Mouse (Mus musculus): ENCODE data around the gene Pcdh15. TPM values are rescaled to one million over a fixed set of nuclear protein-coding genes. Genes with fewer than 3 reads are reported as not detected.
A peak's percentile ranks its signal among the peaks of the same experiment; 100 is the strongest.

Gene Pcdh15
- polyA plus RNA-seq, 1 experiment from 2014 or later = 2.0 TPM

DNA sequence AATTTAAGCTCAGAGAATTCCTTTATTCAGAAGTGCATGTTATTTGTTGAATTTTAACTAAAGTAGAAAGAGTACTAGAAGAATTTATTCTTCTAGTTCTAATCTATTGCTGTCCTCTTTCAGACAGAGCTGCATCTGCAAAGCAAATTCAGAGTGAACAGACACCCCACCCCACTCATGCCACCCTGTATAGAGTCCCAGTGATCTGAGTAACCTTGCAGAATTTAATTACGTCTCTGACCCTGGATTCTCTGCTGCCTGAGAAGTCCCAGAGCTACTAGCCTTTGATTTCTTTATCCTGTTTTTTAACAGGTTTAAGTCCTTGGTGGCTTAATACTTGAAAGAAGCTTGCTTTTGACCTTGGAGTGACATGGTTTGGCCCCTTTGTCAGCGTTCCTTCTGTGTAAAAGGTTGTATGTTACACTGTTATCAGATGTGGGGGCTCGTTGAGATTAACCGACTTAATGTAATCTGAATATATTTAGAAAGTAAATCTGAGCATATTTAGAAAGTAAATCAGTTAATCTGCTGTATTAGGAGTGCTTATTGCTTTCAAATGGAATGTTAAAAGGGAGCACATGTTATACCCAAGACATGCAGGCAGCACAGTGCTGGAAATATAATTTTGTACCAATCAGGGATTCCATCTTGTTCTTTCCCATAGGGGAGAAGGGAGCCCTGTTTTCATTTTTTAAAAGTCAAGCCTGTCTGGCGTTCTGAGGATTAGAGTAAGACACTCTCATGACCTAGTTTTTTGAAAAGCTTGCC is 601.6 kb downstream of the Pcdh15 start:
- Histone ChIP-seq H3K4me2 (ENCODE audit: low read depth, low read length) (no peak overlapping the region), H3K9me3 (replicated peaks; ENCODE audit: control insufficient read depth, low read length) (no peaks in the 10 kb centered on the region), H3K27ac (ENCODE audit: low read length) (no peak overlapping the region), H3K4me3 (replicated peaks; ENCODE audit: low read length) (no peak overlapping the region), H3K36me3 (ENCODE audit: control insufficient read depth, insufficient read depth, low read length) (no peaks in the 10 kb centered on the region), H3K27me3 (ENCODE audit: control insufficient read depth, insufficient read depth, low read length) (no peaks in the 10 kb centered on the region), H3K9ac (ENCODE audit: low read length) (no peak overlapping the region), H3K4me1 (ENCODE audit: control insufficient read depth, insufficient read depth, low read length) (no peaks in the 10 kb centered on the region)
- ATAC-seq (ENCODE audit: insufficient read depth, low FRiP score) = no peak
- 49% methylated on average over 5 of the region's 5 CpGs for WGBS

DNA sequence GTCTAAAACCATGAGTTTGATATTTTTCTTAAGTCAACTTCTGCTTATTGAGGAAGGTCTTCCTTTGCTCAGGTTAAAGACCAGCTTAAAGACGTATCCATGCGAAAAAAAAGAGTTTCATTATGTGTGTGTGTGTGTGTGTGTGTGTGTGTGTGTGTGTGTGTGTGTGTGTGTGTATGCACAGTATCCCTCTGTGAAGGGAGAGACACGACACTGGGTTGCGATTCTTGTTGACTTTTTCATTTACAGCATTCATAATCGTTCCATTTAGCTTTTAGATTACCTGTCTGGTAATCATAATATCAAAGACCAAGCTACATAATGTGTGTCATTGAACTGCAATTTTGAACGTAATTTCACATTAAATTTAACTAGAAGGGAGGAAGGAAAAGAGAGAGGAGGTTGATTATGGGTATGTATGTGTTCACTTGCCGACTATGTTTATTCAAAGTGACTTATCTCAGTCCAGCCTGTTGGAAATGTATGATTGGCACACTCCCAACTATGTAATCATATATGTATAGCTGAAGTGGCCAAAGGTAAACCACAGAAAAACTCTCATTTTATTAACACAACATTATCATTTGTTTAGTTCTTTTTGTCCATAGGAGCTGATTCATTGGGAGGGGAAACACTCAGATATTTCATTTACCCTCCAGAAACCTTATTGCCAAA is 626.6 kb downstream of the Pcdh15 start:
- Histone ChIP-seq H3K4me1 (ENCODE audit: control insufficient read depth, insufficient read depth, low read length) (no peaks in the 10 kb centered on the region), H3K9ac (ENCODE audit: low read length) (no peak overlapping the region), H3K27ac (ENCODE audit: low read length) (no peak overlapping the region), H3K9me3 (replicated peaks; ENCODE audit: control insufficient read depth, low read length) (no peaks in the 10 kb centered on the region), H3K36me3 (ENCODE audit: control insufficient read depth, insufficient read depth, low read length) (no peaks in the 10 kb centered on the region), H3K4me2 (ENCODE audit: low read depth, low read length) (no peak overlapping the region), H3K4me3 (replicated peaks; ENCODE audit: low read length) (no peak overlapping the region), H3K27me3 (ENCODE audit: control insufficient read depth, insufficient read depth, low read length) (no peaks in the 10 kb centered on the region)
- 61% methylated on average over 7 of the region's 7 CpGs for WGBS
- ATAC-seq (ENCODE audit: insufficient read depth, low FRiP score) = peak; percentile 90

DNA sequence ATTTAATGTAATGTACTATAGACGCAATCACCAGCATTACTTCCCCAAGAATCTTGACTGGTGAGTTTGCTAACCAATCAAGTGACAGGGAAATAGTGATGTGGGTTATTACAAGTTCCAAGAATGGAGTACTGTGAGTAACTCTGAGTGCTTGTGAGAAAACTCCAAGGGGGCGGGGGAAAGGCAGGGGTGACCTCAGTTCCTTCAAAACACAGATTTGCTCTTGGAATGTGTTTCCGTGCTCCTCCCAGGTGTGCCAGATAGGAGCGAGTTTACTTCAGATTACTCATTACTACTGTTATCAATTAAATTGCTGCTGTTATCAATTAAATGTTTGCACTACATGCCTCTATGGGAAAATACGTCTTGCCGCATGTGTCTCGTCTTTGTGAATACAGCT is 634.1 kb downstream of the Pcdh15 start:
- H3K27me3 ChIP-seq (ENCODE audit: control insufficient read depth, insufficient read depth, low read length) = no peaks in the 10 kb centered on the region
- no peaks in the 10 kb centered on the region for H3K9me3 ChIP-seq (replicated peaks; ENCODE audit: control insufficient read depth, low read length)
- no peak overlapping the region for H3K9ac ChIP-seq (ENCODE audit: low read length)
- no peak overlapping the region for H3K27ac ChIP-seq (ENCODE audit: low read length)
- H3K4me2 ChIP-seq (ENCODE audit: low read depth, low read length) = no peak overlapping the region
- H3K4me3 ChIP-seq (replicated peaks; ENCODE audit: low read length) = no peak overlapping the region
- peak; percentile 71 for ATAC-seq (ENCODE audit: insufficient read depth, low FRiP score)
- H3K4me1 ChIP-seq (ENCODE audit: control insufficient read depth, insufficient read depth, low read length) = no peaks in the 10 kb centered on the region
- no peaks in the 10 kb centered on the region for H3K36me3 ChIP-seq (ENCODE audit: control insufficient read depth, insufficient read depth, low read length)
- WGBS = 60% methylated on average over 7 of the region's 7 CpGs

DNA sequence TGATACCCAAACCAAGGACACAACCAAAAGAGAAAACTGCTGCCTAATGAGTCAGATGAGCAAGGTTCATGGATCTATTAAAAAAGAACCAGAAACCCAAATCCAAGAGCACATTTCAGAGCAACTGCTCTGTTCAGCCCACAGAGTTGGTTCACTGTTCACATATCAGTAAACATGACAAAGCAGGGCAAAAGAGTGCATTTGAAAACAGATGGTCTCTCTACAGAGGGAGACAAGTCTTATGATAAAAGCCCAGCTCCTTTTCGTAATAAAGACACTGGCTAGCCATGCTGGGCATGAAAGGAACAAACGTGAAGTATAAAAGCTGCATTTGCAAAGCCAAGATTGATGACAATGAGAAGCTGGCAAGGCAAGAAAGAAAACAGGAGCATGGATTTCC is 649.9 kb downstream of the Pcdh15 start:
- Histone ChIP-seq H3K27me3 (ENCODE audit: control insufficient read depth, insufficient read depth, low read length) (no peaks in the 10 kb centered on the region), H3K9ac (ENCODE audit: low read length) (no peak overlapping the region), H3K36me3 (ENCODE audit: control insufficient read depth, insufficient read depth, low read length) (no peaks in the 10 kb centered on the region), H3K4me2 (ENCODE audit: low read depth, low read length) (no peak overlapping the region), H3K9me3 (replicated peaks; ENCODE audit: control insufficient read depth, low read length) (no peaks in the 10 kb centered on the region), H3K4me1 (ENCODE audit: control insufficient read depth, insufficient read depth, low read length) (no peaks in the 10 kb centered on the region), H3K4me3 (replicated peaks; ENCODE audit: low read length) (no peak overlapping the region), H3K27ac (ENCODE audit: low read length) (no peak overlapping the region)
- 48% methylated on average over 2 of the region's 2 CpGs for WGBS
- no peak for ATAC-seq (ENCODE audit: insufficient read depth, low FRiP score)

DNA sequence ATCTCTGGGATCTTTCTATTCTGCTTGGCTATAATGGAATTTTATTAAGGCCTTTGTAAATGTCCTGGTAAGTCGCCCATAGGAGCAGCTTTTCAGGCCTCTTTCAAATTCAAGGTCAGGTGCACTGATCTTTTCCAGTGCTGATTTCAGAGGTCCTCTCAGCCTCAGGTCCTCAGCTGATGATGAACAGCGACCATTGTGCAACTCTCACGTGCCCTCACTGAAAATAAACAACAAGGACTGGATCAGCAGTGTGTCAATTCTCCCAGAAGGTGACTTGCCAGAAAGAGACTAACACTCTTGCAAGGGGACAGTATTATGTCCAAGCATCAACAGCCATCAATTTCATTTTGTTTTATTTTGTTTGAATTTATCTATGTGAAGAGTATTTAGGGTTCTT is 654.7 kb downstream of the Pcdh15 start:
- WGBS = 33% methylated on average over 3 of the region's 3 CpGs
- Histone ChIP-seq H3K27me3 (ENCODE audit: control insufficient read depth, insufficient read depth, low read length) (no peaks in the 10 kb centered on the region), H3K27ac (ENCODE audit: low read length) (no peak overlapping the region), H3K9me3 (replicated peaks; ENCODE audit: control insufficient read depth, low read length) (no peaks in the 10 kb centered on the region), H3K4me2 (ENCODE audit: low read depth, low read length) (no peak overlapping the region), H3K4me3 (replicated peaks; ENCODE audit: low read length) (no peak overlapping the region), H3K36me3 (ENCODE audit: control insufficient read depth, insufficient read depth, low read length) (no peaks in the 10 kb centered on the region), H3K4me1 (ENCODE audit: control insufficient read depth, insufficient read depth, low read length) (no peaks in the 10 kb centered on the region), H3K9ac (ENCODE audit: low read length) (no peak overlapping the region)
- no peak for ATAC-seq (ENCODE audit: insufficient read depth, low FRiP score)

DNA sequence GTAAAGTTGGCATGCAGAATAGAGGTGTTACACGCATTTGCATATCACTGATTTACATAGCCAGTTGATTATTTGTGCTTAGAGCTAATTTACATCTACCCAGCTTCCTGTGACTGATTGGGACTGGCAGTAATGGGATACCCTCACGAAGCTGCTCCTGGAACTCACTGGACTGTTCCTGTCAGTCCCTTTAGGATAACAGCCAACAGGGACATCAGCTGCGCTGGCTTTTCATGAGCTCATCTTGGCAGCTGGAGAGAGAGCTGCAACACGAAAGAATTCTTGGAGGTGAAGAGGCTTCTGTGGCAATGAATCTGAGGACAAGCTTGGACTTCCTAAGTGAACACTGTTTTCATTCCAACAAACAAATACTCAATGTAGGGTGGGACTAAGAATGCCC is 683.8 kb downstream of the Pcdh15 start:
- Histone ChIP-seq H3K27me3 (ENCODE audit: control insufficient read depth, insufficient read depth, low read length) (no peaks in the 10 kb centered on the region), H3K4me1 (ENCODE audit: control insufficient read depth, insufficient read depth, low read length) (no peaks in the 10 kb centered on the region), H3K4me3 (replicated peaks; ENCODE audit: low read length) (no peak overlapping the region), H3K9ac (ENCODE audit: low read length) (no peak overlapping the region), H3K36me3 (ENCODE audit: control insufficient read depth, insufficient read depth, low read length) (no peaks in the 10 kb centered on the region), H3K4me2 (ENCODE audit: low read depth, low read length) (no peak overlapping the region), H3K9me3 (replicated peaks; ENCODE audit: control insufficient read depth, low read length) (no peaks in the 10 kb centered on the region), H3K27ac (ENCODE audit: low read length) (no peak overlapping the region)
- no peak for ATAC-seq (ENCODE audit: insufficient read depth, low FRiP score)
- WGBS = 52% methylated on average over 4 of the region's 4 CpGs

DNA sequence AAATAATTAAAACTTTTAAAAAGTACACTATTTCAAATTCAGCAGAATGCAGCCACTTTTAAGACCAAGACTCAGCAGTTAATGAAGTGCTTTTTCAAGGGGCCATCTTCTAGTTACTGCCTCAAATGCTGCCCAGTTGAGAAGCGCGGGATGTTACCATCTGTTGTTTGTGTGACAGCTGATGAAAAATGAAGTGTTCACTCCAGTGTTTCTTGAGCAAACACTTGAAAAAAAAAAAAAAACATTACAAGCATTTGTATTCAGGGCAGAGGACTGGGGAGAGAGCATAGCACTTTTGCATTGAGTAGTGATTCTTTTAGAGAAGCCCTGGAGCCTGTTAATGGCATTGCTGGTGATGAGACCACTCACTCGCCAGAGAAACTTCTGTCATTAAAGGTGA is 689.0 kb downstream of the Pcdh15 start:
- Histone ChIP-seq H3K4me2 (ENCODE audit: low read depth, low read length) (no peak overlapping the region), H3K36me3 (ENCODE audit: control insufficient read depth, insufficient read depth, low read length) (no peaks in the 10 kb centered on the region), H3K27ac (ENCODE audit: low read length) (no peak overlapping the region), H3K4me3 (replicated peaks; ENCODE audit: low read length) (no peak overlapping the region), H3K9me3 (replicated peaks; ENCODE audit: control insufficient read depth, low read length) (no peaks in the 10 kb centered on the region), H3K9ac (ENCODE audit: low read length) (no peak overlapping the region), H3K4me1 (ENCODE audit: control insufficient read depth, insufficient read depth, low read length) (no peaks in the 10 kb centered on the region), H3K27me3 (ENCODE audit: control insufficient read depth, insufficient read depth, low read length) (no peaks in the 10 kb centered on the region)
- 36% methylated on average over 3 of the region's 3 CpGs for WGBS
- ATAC-seq (ENCODE audit: insufficient read depth, low FRiP score) = no peak

DNA sequence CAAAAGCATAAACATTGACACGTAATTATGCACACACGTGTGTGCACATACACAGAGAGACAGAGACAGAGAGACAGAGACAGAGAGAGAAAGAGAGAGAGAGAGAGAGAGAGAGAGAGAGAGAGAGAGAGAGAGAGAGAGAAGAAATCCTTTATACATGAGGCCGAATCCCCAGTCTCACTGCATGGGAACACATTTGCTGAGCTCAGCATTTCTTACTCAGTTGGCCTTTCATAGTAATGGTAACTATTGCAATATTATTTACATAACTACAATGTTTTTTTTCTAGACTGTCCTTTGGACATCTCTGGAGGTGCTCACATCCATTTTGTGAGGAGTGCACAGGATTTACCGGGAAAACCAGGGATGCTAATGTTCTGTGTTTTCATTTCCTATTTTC is 705.9 kb downstream of the Pcdh15 start:
- no peak overlapping the region for H3K4me2 ChIP-seq (ENCODE audit: low read depth, low read length)
- no peaks in the 10 kb centered on the region for H3K27me3 ChIP-seq (ENCODE audit: control insufficient read depth, insufficient read depth, low read length)
- no peak overlapping the region for H3K4me3 ChIP-seq (replicated peaks; ENCODE audit: low read length)
- no peak overlapping the region for H3K27ac ChIP-seq (ENCODE audit: low read length)
- 84% methylated on average over 4 of the region's 4 CpGs for WGBS
- H3K36me3 ChIP-seq (ENCODE audit: control insufficient read depth, insufficient read depth, low read length) = no peaks in the 10 kb centered on the region
- no peak for ATAC-seq (ENCODE audit: insufficient read depth, low FRiP score)
- H3K9me3 ChIP-seq (replicated peaks; ENCODE audit: control insufficient read depth, low read length) = no peaks in the 10 kb centered on the region
- no peak overlapping the region for H3K9ac ChIP-seq (ENCODE audit: low read length)
- H3K4me1 ChIP-seq (ENCODE audit: control insufficient read depth, insufficient read depth, low read length) = no peaks in the 10 kb centered on the region

DNA sequence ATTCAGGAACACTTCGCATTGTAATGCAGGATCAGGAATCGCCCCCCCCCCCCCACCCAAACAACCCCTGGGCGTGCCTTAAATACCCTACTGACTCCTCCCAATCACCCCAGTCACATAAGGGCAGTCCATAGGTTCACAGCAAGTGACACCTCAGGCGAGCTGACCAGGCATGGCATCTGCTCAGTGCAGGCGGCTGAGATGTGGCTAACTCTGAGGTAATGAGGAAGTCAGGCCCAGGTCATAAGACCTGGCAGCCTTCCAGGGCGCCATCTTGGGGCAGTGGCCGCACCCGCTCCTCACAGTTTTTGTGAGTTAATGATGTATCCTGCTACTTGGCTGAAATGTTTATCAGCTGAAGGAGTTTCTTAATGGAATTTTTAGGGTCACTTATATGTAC is 713.2 kb downstream of the Pcdh15 start:
- Histone ChIP-seq H3K4me2 (ENCODE audit: low read depth, low read length) (no peak overlapping the region), H3K27ac (ENCODE audit: low read length) (no peak overlapping the region), H3K4me1 (ENCODE audit: control insufficient read depth, insufficient read depth, low read length) (no peaks in the 10 kb centered on the region), H3K9me3 (replicated peaks; ENCODE audit: control insufficient read depth, low read length) (no peaks in the 10 kb centered on the region), H3K27me3 (ENCODE audit: control insufficient read depth, insufficient read depth, low read length) (no peaks in the 10 kb centered on the region), H3K9ac (ENCODE audit: low read length) (no peak overlapping the region), H3K36me3 (ENCODE audit: control insufficient read depth, insufficient read depth, low read length) (no peaks in the 10 kb centered on the region), H3K4me3 (replicated peaks; ENCODE audit: low read length) (no peak overlapping the region)
- ATAC-seq (ENCODE audit: insufficient read depth, low FRiP score) = no peak
- WGBS = 75% methylated on average over 7 of the region's 8 CpGs

Data from stomach, embryonic 16.5 days (tissue).